Mouse (Mus musculus) midbrain, embryonic 16.5 days (tissue): ENCODE results near the gene Gls2. TPM values are rescaled to one million over a fixed set of nuclear protein-coding genes. Genes with fewer than 3 reads are reported as not detected.
A peak's percentile ranks its signal among the peaks of the same experiment; 100 is the strongest.
"Not testable (repeated sequence)": the region's sequence is repeated elsewhere in the genome, so short reads cannot be mapped to it uniquely, and the experiment has no call there.

ENCODE experiments used
- ATAC-seq: fragments of 200-750 bp; cut with Nextera tagmentation; 2 replicates; pipeline ENCODE4 v1.8.0; 2017; ENCODE audit warnings: moderate TSS enrichment
- H3K27ac ChIP-seq: fragments of 300-500 bp; sonication (generic); 2 replicates; pipeline ENCODE4 v1.5.1; 2014; ENCODE audit warnings: mild to moderate bottlenecking, low read length, mixed read lengths
- H3K27me3 ChIP-seq: fragments of 300-500 bp; sonication (generic); 2 replicates; pipeline ENCODE4 v1.6.1; 2014; ENCODE audit warnings: low read depth, low read length, mixed read lengths; ENCODE audit not compliant: control insufficient read depth, insufficient read depth
- H3K36me3 ChIP-seq: fragments of 300-500 bp; sonication (generic); 2 replicates; pipeline ENCODE4 v1.6.1; 2014; ENCODE audit warnings: mild to moderate bottlenecking, low read length, moderate library complexity, mixed read lengths; ENCODE audit not compliant: control insufficient read depth, insufficient read depth
- H3K4me1 ChIP-seq: fragments of 300-500 bp; sonication (generic); 2 replicates; pipeline ENCODE4 v1.6.1; 2014; ENCODE audit warnings: mild to moderate bottlenecking, low read length, mixed read lengths; ENCODE audit not compliant: control insufficient read depth, insufficient read depth
- H3K4me2 ChIP-seq: fragments of 300-500 bp; sonication (generic); 2 replicates; pipeline ENCODE4 v1.6.1; 2014; ENCODE audit warnings: mild to moderate bottlenecking, low read length, mixed read lengths
- H3K4me3 ChIP-seq: fragments of 300-500 bp; sonication (generic); 2 replicates; pipeline ENCODE4 v1.5.1; 2014; ENCODE audit warnings: low read depth, mild to moderate bottlenecking, low read length, moderate library complexity, mixed read lengths
- H3K9ac ChIP-seq: fragments of 300-500 bp; sonication (generic); 2 replicates; pipeline ENCODE4 v1.6.1; 2014; ENCODE audit warnings: low read depth, low read length, mixed read lengths
- H3K9me3 ChIP-seq: fragments of 300-500 bp; sonication (generic); replicated peaks from 2 replicates; pipeline ENCODE4 v1.6.1; 2014; ENCODE audit warnings: mild to moderate bottlenecking, low read length, mixed read lengths; ENCODE audit not compliant: control insufficient read depth, poor library complexity, severe bottlenecking
- WGBS: fragments of 180-500 bp; shearing (Covaris S2); extraction: QIAGEN DNeasy Blood & Tissue Kit; methylation state at CpG from one replicate; pipeline ENCODE4 v1.1.7; 2014; 5-methylcytosine and 5-hydroxymethylcytosine counted together
- polyA plus RNA-seq: library from polyadenylated mRNA; unstranded; fragments of >200 nt; fragmentation: Nextera tagmentation; extraction: Ambion mirVana; gene quantifications from 2 replicates; pipeline ENCODE4 v1.2.1, GENCODE M21; 2015

Gene Gls2
- polyA plus RNA-seq, 1 experiment from 2014 or later: 1.7 TPM

GRCm38 (mm10) chr10:128209311-128210009 is 15.2 kb downstream of the Gls2 start:
- no peak for ATAC-seq
- Histone ChIP-seq H3K4me3 (no peak overlapping the region), H3K27ac (no peak overlapping the region), H3K36me3 (no peaks in the 10 kb centered on the region), H3K9me3 (no peaks in the 10 kb centered on the region), H3K4me1 (peaks cover 15% of the 10 kb centered on the region), H3K9ac (no peak overlapping the region), H3K4me2 (no peak overlapping the region), H3K27me3 (peaks cover 2% of the 10 kb centered on the region; the same call in 1 of the 2 replicates)
- WGBS: 92% methylated on average over 11 of the region's 11 CpGs

- H3K27me3 ChIP-seq: peaks cover 2% of the 10 kb centered on the region; the same call in 1 of the 2 replicates
- H3K4me1 ChIP-seq: peaks cover 15% of the 10 kb centered on the region
- H3K4me3 ChIP-seq: no peak overlapping the region
- 92% methylated on average over 2 of the region's 2 CpGs for WGBS
- H3K27ac ChIP-seq: no peak overlapping the region
- no peak for ATAC-seq
- H3K36me3 ChIP-seq: no peaks in the 10 kb centered on the region
- H3K9me3 ChIP-seq: no peaks in the 10 kb centered on the region
- no peak overlapping the region for H3K9ac ChIP-seq
- no peak overlapping the region for H3K4me2 ChIP-seq
These were observed 15.9 kb downstream of the Gls2 start for GRCm38 (mm10) chr10:128210131-128210530.

GRCm38 (mm10) chr10:128210954-128211353 is 16.7 kb downstream of the Gls2 start:
- 23% methylated on average over 14 of the region's 14 CpGs for WGBS
- peak; percentile 29; the same call in 1 of the 2 replicates for ATAC-seq
- Histone ChIP-seq H3K9me3 (no peaks in the 10 kb centered on the region), H3K4me1 (peaks cover 15% of the 10 kb centered on the region), H3K4me3 (peak overlapping the region; percentile 53), H3K9ac (peak overlapping the region; percentile 60), H3K36me3 (no peaks in the 10 kb centered on the region), H3K27ac (no peak overlapping the region), H3K27me3 (peaks cover 2% of the 10 kb centered on the region; the same call in 1 of the 2 replicates), H3K4me2 (peak overlapping the region; percentile 97)

- under 1% methylated on average over 30 of the region's 30 CpGs for WGBS
These were observed 17.3 kb downstream of the Gls2 start, which contains the start of gene Spryd4 for GRCm38 (mm10) chr10:128211390-128212108. Spryd4 (minus strand) TSS chr10:128211807.

GRCm38 (mm10) chr10:128212148-128212547 is 17.9 kb downstream of the Gls2 start:
- Histone ChIP-seq H3K27ac (peak overlapping the region; percentile 61), H3K4me3 (peak overlapping the region; percentile 53), H3K4me2 (peak overlapping the region; percentile 97), H3K27me3 (peaks cover 2% of the 10 kb centered on the region; the same call in 1 of the 2 replicates), H3K36me3 (no peaks in the 10 kb centered on the region), H3K9me3 (no peaks in the 10 kb centered on the region), H3K9ac (peak overlapping the region; percentile 60), H3K4me1 (peaks cover 15% of the 10 kb centered on the region)
- ATAC-seq: 0 out of 2 replicates have a peak, but pooled peaks have one; percentile 7
- WGBS: 49% methylated on average over 6 of the region's 6 CpGs

More at GRCm38 (mm10) chr10:128211390-128212108, 17.3 kb downstream of the Gls2 start, which contains the start of gene Spryd4:
- H3K9me3 ChIP-seq: no peaks in the 10 kb centered on the region
- H3K4me3 ChIP-seq: peak within 1 kb of the TSS; percentile 53
- peak within 1 kb of the TSS; percentile 97 for H3K4me2 ChIP-seq
- H3K36me3 ChIP-seq: no peaks in the 10 kb centered on the region
- H3K27ac ChIP-seq: peak within 1 kb of the TSS; percentile 61
- peak; percentile 95 for ATAC-seq
- H3K9ac ChIP-seq: peak within 1 kb of the TSS; percentile 60
- H3K4me1 ChIP-seq: peaks cover 15% of the 10 kb centered on the region
- H3K27me3 ChIP-seq: peaks cover 2% of the 10 kb centered on the region; the same call in 1 of the 2 replicates

GRCm38 (mm10) chr10:128212871-128213323 is 18.6 kb downstream of the Gls2 start:
- Histone ChIP-seq H3K27me3 (peaks cover 2% of the 10 kb centered on the region; the same call in 1 of the 2 replicates), H3K4me1 (peaks cover 15% of the 10 kb centered on the region), H3K9ac (0 out of 2 replicates have a peak overlapping the region, but pooled peaks have one; percentile 35), H3K36me3 (no peaks in the 10 kb centered on the region), H3K9me3 (no peaks in the 10 kb centered on the region), H3K4me3 (peak overlapping the region; percentile 18), H3K27ac (no peak overlapping the region), H3K4me2 (peak overlapping the region; percentile 49)
- ATAC-seq: no peak
- WGBS: 2% methylated on average over 18 of the region's 18 CpGs

GRCm38 (mm10) chr10:128214112-128214511 is 19.9 kb downstream of the Gls2 start:
- H3K27me3 ChIP-seq, H3K9me3 ChIP-seq, H3K9ac ChIP-seq, H3K4me2 ChIP-seq, H3K4me3 ChIP-seq, ATAC-seq, H3K27ac ChIP-seq, H3K36me3 ChIP-seq: not testable (repeated sequence)
- peaks cover 15% of the 10 kb centered on the region for H3K4me1 ChIP-seq
- 91% methylated on average over 4 of the region's 4 CpGs for WGBS

GRCm38 (mm10) chr10:128214981-128215380 is 20.7 kb downstream of the Gls2 start:
- ATAC-seq: no peak
- whole genome bisulfite sequencing: 89% methylated on average over 5 of the region's 5 CpGs
- Histone ChIP-seq H3K4me2 (no peak overlapping the region), H3K27ac (no peak overlapping the region), H3K9me3 (no peaks in the 10 kb centered on the region), H3K9ac (no peak overlapping the region), H3K4me3 (no peak overlapping the region), H3K36me3 (no peaks in the 10 kb centered on the region), H3K27me3 (peaks cover 2% of the 10 kb centered on the region; the same call in 1 of the 2 replicates), H3K4me1 (peaks cover 15% of the 10 kb centered on the region)
